Mouse (Mus musculus): ENCODE results near the gene Rad51c. TPM values are rescaled to one million over a fixed set of nuclear protein-coding genes. Genes with fewer than 3 reads are reported as not detected.
"Not testable (repeated sequence)": the region's sequence is repeated elsewhere in the genome, so short reads cannot be mapped to it uniquely, and the experiment has no call there.

Rad51c gene
- total RNA-seq (2014; rRNA removed) (1.9 and 4.0 TPM in 2 replicates), polyA plus RNA-seq (2015; fragmentation: Nextera tagmentation; extraction: Ambion mirVana) (1.9 and 2.6 TPM in 2 replicates)

DNA sequence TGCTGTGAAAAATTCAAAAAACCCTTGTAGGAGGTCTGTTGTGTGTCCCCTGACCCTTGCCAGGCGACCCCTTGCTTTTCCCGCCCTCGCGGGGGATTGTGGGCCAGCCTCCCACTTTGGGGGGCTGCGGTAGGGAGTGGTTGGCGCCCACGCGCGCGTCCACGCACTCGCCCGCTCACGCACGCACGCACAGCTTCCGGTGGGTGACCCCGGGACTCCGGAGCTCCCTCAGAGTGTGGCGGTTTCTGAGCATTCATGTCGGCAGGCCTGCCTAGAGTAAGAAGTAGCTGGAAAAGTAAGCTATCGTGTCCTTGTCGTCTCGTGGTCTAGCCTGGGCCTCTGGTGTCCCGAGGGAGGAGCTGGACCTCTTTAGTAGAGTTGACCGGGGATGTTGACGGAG is at the start of gene Rad51c, which contains the start of gene Tex14:
TSS of gene Rad51c (minus strand) at position 79 of the 400 bp plus-strand sequence.
TSS of gene Tex14 (plus strand) at position 190 of the 400 bp plus-strand sequence.
- Histone ChIP-seq H3K27ac (ENCODE audit: low read depth, low read length) (peak within 1 kb of the TSS; percentile 90), H3K4me2 (ENCODE audit: low read depth) (peak within 1 kb of the TSS; percentile 63), H3K36me3 (ENCODE audit: insufficient read depth) (no peaks in the 10 kb centered on the region), H3K9ac (peak within 1 kb of the TSS; percentile 71), H3K9me3 (ENCODE audit: low read length) (no peaks in the 10 kb centered on the region), H3K4me3 (ENCODE audit: low read depth, low read length) (peak within 1 kb of the TSS; percentile 60), H3K27me3 (ENCODE audit: insufficient read depth, low read length) (no peaks in the 10 kb centered on the region), H3K4me1 (ENCODE audit: insufficient read depth) (peaks cover 5% of the 10 kb centered on the region; the same call in 1 of the 2 replicates)
- TF ChIP-seq CTCF (IDR thresholded peaks at IDR 0.05; ENCODE audit: low read depth), result no peak
- 79% methylated on average over 27 of the region's 27 CpGs for WGBS
- DNase-seq (no peak), ATAC-seq (no peak)

DNA sequence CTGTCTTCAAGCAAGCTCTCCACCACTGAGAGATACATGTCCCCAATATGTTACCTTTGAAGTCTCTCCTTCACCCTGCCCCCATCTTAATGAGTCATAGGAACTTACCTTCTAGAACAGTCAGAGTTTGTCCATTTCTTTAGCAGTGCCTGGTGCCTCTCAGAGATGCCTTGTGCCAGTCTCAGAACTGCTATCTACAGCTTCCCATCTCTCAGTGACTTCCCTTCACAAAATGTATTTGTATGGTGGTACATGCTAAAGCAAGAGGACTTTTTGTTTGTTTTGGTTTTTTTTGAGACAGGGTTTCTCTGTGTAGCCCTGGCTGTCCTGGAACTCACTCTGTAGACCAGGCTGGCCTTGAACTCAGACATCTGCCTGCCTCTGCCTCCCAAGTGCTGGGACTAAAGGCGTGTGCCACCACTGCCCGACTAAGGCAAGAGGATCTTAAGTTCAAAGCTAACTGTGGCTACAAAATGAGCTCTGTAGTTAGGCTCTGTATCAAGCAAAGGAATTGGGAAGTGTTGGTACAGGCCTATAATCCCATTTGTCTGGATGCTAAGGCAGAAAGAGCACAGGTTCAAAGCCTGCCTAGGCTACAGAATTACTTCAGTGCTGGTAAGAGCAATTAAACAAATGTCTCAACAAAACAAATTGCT is 49.4 kb upstream of the Rad51c start:
- ATAC-seq (no peak), DNase-seq (no peak)
- Histone ChIP-seq H3K9me3 (ENCODE audit: low read length) (no peaks in the 10 kb centered on the region), H3K27me3 (ENCODE audit: insufficient read depth, low read length) (no peaks in the 10 kb centered on the region), H3K36me3 (ENCODE audit: insufficient read depth) (no peaks in the 10 kb centered on the region), H3K27ac (ENCODE audit: low read depth, low read length) (no peak overlapping the region), H3K4me1 (ENCODE audit: insufficient read depth) (no peaks in the 10 kb centered on the region), H3K9ac (no peak overlapping the region), H3K4me3 (ENCODE audit: low read depth, low read length) (no peak overlapping the region), H3K4me2 (ENCODE audit: low read depth) (no peak overlapping the region)
- 85% methylated on average over 2 of the region's 2 CpGs for WGBS
- no peak for TF ChIP-seq CTCF (IDR thresholded peaks at IDR 0.05; ENCODE audit: low read depth)

DNA sequence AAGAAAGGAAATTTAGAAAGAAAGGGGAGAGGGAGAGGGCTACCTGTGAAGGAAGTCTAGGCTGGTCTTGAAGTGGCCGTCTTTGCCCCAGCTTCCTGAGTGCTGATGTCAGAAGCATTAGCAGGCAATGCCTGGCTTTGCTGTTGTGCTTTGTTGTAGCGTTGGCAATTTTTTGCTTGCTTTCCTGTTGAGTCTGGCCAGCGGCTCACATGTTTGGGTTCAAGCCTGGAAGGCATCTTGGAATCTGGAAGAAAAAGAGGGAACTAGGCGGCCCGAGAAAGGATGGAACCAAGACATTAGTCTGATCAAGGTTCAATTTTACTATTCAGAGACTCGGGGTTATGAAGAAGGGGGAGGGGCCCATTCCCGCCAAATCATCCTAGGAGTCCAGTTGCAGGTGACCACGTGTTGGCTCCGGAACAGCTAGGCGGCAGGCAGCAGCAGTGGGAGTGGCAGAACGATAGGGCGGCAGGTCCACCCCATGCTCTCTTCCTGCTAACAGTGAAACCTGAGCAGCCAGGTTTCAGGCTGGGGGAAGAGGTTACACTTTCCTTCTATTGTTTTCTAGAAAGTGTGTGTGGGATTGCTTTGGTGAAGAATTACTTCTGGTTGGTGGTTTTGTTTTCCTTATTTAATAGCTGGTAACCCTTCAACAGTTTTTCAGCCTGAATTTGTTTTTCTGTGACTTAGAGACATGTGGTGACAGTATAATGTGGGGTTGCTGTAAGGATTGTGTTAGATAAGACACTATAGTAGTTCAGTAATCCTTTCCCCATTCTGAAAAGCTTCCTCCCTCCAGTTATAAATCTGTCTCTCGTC is 48.7 kb upstream of the Rad51c start:
- Histone ChIP-seq H3K9ac (no peak overlapping the region), H3K4me2 (ENCODE audit: low read depth) (no peak overlapping the region), H3K27me3 (ENCODE audit: insufficient read depth, low read length) (no peaks in the 10 kb centered on the region), H3K4me3 (ENCODE audit: low read depth, low read length) (no peak overlapping the region), H3K4me1 (ENCODE audit: insufficient read depth) (no peaks in the 10 kb centered on the region), H3K36me3 (ENCODE audit: insufficient read depth) (no peaks in the 10 kb centered on the region), H3K27ac (ENCODE audit: low read depth, low read length) (no peak overlapping the region), H3K9me3 (ENCODE audit: low read length) (no peaks in the 10 kb centered on the region)
- 27% methylated on average over 13 of the region's 13 CpGs for WGBS
- DNase-seq (no peak), ATAC-seq (no peak)
- TF ChIP-seq CTCF (IDR thresholded peaks at IDR 0.05; ENCODE audit: low read depth), result no peak

GRCm38 (mm10) chr11:87452779-87453178 is 48.0 kb upstream of the Rad51c start:
- WGBS, result 73% methylated on average over 6 of the region's 8 CpGs
- not testable (repeated sequence) for ATAC-seq

GRCm38 (mm10) chr11:87449847-87450246 is 45.1 kb upstream of the Rad51c start:
- 63% methylated on average over 5 of the region's 5 CpGs for WGBS
- H3K9me3 ChIP-seq (ENCODE audit: low read length); H3K4me2 ChIP-seq (ENCODE audit: low read depth); ATAC-seq; H3K4me3 ChIP-seq (ENCODE audit: low read depth, low read length); H3K36me3 ChIP-seq (ENCODE audit: insufficient read depth); H3K27ac ChIP-seq (ENCODE audit: low read depth, low read length); H3K9ac ChIP-seq; H3K4me1 ChIP-seq (ENCODE audit: insufficient read depth); H3K27me3 ChIP-seq (ENCODE audit: insufficient read depth, low read length); DNase-seq: not testable (repeated sequence)

More at GRCm38 (mm10) chr11:87452779-87453178, 48.0 kb upstream of the Rad51c start:
- not testable (repeated sequence) for H3K27me3 ChIP-seq (ENCODE audit: insufficient read depth, low read length); DNase-seq; H3K27ac ChIP-seq (ENCODE audit: low read depth, low read length); H3K9ac ChIP-seq; H3K9me3 ChIP-seq (ENCODE audit: low read length); H3K4me3 ChIP-seq (ENCODE audit: low read depth, low read length); H3K36me3 ChIP-seq (ENCODE audit: insufficient read depth); H3K4me1 ChIP-seq (ENCODE audit: insufficient read depth); H3K4me2 ChIP-seq (ENCODE audit: low read depth)

- Histone ChIP-seq H3K27me3 (ENCODE audit: insufficient read depth, low read length) (no peaks in the 10 kb centered on the region), H3K9me3 (ENCODE audit: low read length) (no peaks in the 10 kb centered on the region), H3K4me3 (ENCODE audit: low read depth, low read length) (no peak overlapping the region), H3K4me1 (ENCODE audit: insufficient read depth) (no peaks in the 10 kb centered on the region; the same call in 1 of the 2 replicates), H3K27ac (ENCODE audit: low read depth, low read length) (no peak overlapping the region), H3K4me2 (ENCODE audit: low read depth) (no peak overlapping the region), H3K36me3 (ENCODE audit: insufficient read depth) (no peaks in the 10 kb centered on the region), H3K9ac (no peak overlapping the region)
- no peak for DNase-seq
- no peak for TF ChIP-seq CTCF (IDR thresholded peaks at IDR 0.05; ENCODE audit: low read depth)
- no peak for ATAC-seq
- WGBS, result 8% methylated on average over 3 of the region's 3 CpGs
Measured at GRCm38 (mm10) chr11:87449200-87449547, 44.4 kb upstream of the Rad51c start.

GRCm38 (mm10) chr11:87448476-87449199 is 43.9 kb upstream of the Rad51c start:
- ATAC-seq (peak; percentile 95), DNase-seq (peak; percentile 70)
- not testable (repeated sequence) for H3K4me1 ChIP-seq (ENCODE audit: insufficient read depth); H3K36me3 ChIP-seq (ENCODE audit: insufficient read depth); H3K27ac ChIP-seq (ENCODE audit: low read depth, low read length); H3K9me3 ChIP-seq (ENCODE audit: low read length); H3K9ac ChIP-seq; H3K27me3 ChIP-seq (ENCODE audit: insufficient read depth, low read length); H3K4me3 ChIP-seq (ENCODE audit: low read depth, low read length)
- peak overlapping the region; percentile 59 for H3K4me2 ChIP-seq (ENCODE audit: low read depth)
- WGBS, result 0% methylated on average over 5 of the region's 32 CpGs

- Histone ChIP-seq H3K4me3 (ENCODE audit: low read depth, low read length) (peak overlapping the region; percentile 32), H3K4me2 (ENCODE audit: low read depth) (peak overlapping the region; percentile 59), H3K9ac (peak overlapping the region; percentile 50)
- ATAC-seq (peak; percentile 90), DNase-seq (peak; percentile 74)
- not testable (repeated sequence) for H3K27ac ChIP-seq (ENCODE audit: low read depth, low read length); H3K36me3 ChIP-seq (ENCODE audit: insufficient read depth); H3K4me1 ChIP-seq (ENCODE audit: insufficient read depth); H3K9me3 ChIP-seq (ENCODE audit: low read length); H3K27me3 ChIP-seq (ENCODE audit: insufficient read depth, low read length)
- 0% methylated on average over 29 of the region's 34 CpGs for WGBS
Measured at GRCm38 (mm10) chr11:87448081-87448475, 43.3 kb upstream of the Rad51c start.
